Comparison of ENCODE assay signal across 14 mouse cellular contexts in genomic region chr11:20663580-20664198, GRCm38 (mm10).
A peak's percentile ranks its signal among the peaks of the same experiment; 100 is the strongest.
DNase-seq lines count a peak whose midpoint lies in the region; ATAC-seq and TF ChIP-seq lines count a peak whose summit lies in the region.
"Had no signal": no experiment of that assay in that cellular context is flagged by ENCODE, and none has a peak within 500 bp of the region (broad histone marks: within the 10 kb centered on the region; RNA-seq: fewer than 3 reads in every experiment).

No protein-coding gene starts in this region.

- no peaks in the 10 kb centered on the region for H3K36me3 ChIP-seq in neural tube, embryonic 13.5 days
- no peaks in the 10 kb centered on the region for H3K36me3 ChIP-seq in forebrain, embryonic 11.5 days (ENCODE audit: control insufficient read depth, insufficient read depth, low read length)
- H3K36me3 ChIP-seq in hindbrain, embryonic 13.5 days, result no peaks in the 10 kb centered on the region
- H3K36me3 ChIP-seq in midbrain, embryonic 15.5 days (replicated peaks), result no peaks in the 10 kb centered on the region
- H3K36me3 ChIP-seq in stomach, postnatal 0 days (ENCODE audit: control insufficient read depth, insufficient read depth, low read length), result no peaks in the 10 kb centered on the region
- H3K36me3 ChIP-seq in liver, embryonic 12.5 days, result no peaks in the 10 kb centered on the region
- H3K36me3 ChIP-seq: heart, embryonic 15.5 days had no signal

- 0 out of 2 replicates have a peak overlapping the region, but pooled peaks have one; percentile 31 for H3K9ac ChIP-seq in neural tube, embryonic 13.5 days
- H3K9ac ChIP-seq in forebrain, embryonic 11.5 days (ENCODE audit: low read length), result no peak overlapping the region
- H3K9ac ChIP-seq in hindbrain, embryonic 13.5 days, result no peak overlapping the region
- H3K9ac ChIP-seq in midbrain, embryonic 15.5 days, result no peak overlapping the region
- H3K9ac ChIP-seq in stomach, postnatal 0 days (ENCODE audit: low read length), result no peak overlapping the region
- H3K9ac ChIP-seq in liver, embryonic 12.5 days, result no peak overlapping the region
- H3K9ac ChIP-seq: heart, embryonic 15.5 days had no signal

- H3K4me3 ChIP-seq in neural tube, embryonic 13.5 days, result no peak overlapping the region
- no peak overlapping the region for H3K4me3 ChIP-seq in forebrain, embryonic 11.5 days (ENCODE audit: low read depth, low read length)
- H3K4me3 ChIP-seq in hindbrain, embryonic 13.5 days, result no peak overlapping the region
- H3K4me3 ChIP-seq in midbrain, embryonic 15.5 days, result no peak overlapping the region
- H3K4me3 ChIP-seq in stomach, postnatal 0 days (ENCODE audit: low read depth, low read length), result no peak overlapping the region
- no peak overlapping the region for H3K4me3 ChIP-seq in liver, embryonic 12.5 days
- H3K4me3 ChIP-seq: heart, embryonic 15.5 days had no signal

- no peak for ATAC-seq in neural tube, embryonic 13.5 days (ENCODE audit: low read depth)
- ATAC-seq in forebrain, embryonic 11.5 days (replicated peaks; ENCODE audit: low FRiP score), result peak; percentile 77
- no peak for ATAC-seq in hindbrain, embryonic 13.5 days (ENCODE audit: low FRiP score)
- ATAC-seq in midbrain, embryonic 15.5 days (replicated peaks), result peak; percentile 38
- ATAC-seq in stomach, postnatal 0 days (ENCODE audit: low FRiP score, low TSS enrichment), result no peak
- no peak for ATAC-seq in liver, embryonic 12.5 days
- ATAC-seq: lung, postnatal 0 days had no signal

- peaks cover 16% of the 10 kb centered on the region for H3K4me1 ChIP-seq in neural tube, embryonic 13.5 days (replicated peaks)
- H3K4me1 ChIP-seq in forebrain, embryonic 11.5 days (replicated peaks; ENCODE audit: control insufficient read depth, insufficient read depth, low read length), result peaks cover 11% of the 10 kb centered on the region; the same call in 1 of the 2 replicates
- H3K4me1 ChIP-seq in hindbrain, embryonic 13.5 days (replicated peaks), result peaks cover 19% of the 10 kb centered on the region
- peaks cover 10% of the 10 kb centered on the region; the same call in 1 of the 2 replicates for H3K4me1 ChIP-seq in midbrain, embryonic 15.5 days
- H3K4me1 ChIP-seq in stomach, postnatal 0 days (replicated peaks; ENCODE audit: control insufficient read depth, insufficient read depth), result no peaks in the 10 kb centered on the region
- peaks cover 18% of the 10 kb centered on the region for H3K4me1 ChIP-seq in liver, embryonic 12.5 days

- no peaks in the 10 kb centered on the region for H3K27me3 ChIP-seq in neural tube, embryonic 13.5 days
- no peaks in the 10 kb centered on the region for H3K27me3 ChIP-seq in forebrain, embryonic 11.5 days (ENCODE audit: control insufficient read depth, insufficient read depth, low read length)
- H3K27me3 ChIP-seq in hindbrain, embryonic 13.5 days, result 0 out of 2 replicates have a peak, but pooled peaks cover 3% of the 10 kb centered on the region
- H3K27me3 ChIP-seq in midbrain, embryonic 15.5 days (replicated peaks), result no peaks in the 10 kb centered on the region
- H3K27me3 ChIP-seq in stomach, postnatal 0 days (ENCODE audit: control insufficient read depth, insufficient read depth, low read length), result no peaks in the 10 kb centered on the region
- H3K27me3 ChIP-seq in liver, embryonic 12.5 days (replicated peaks), result no peaks in the 10 kb centered on the region
- H3K27me3 ChIP-seq: heart, embryonic 15.5 days had no signal

- peak overlapping the region; percentile 49; the same call in 1 of the 2 replicates for H3K27ac ChIP-seq in neural tube, embryonic 13.5 days (replicated peaks)
- H3K27ac ChIP-seq in forebrain, embryonic 11.5 days (ENCODE audit: low read depth, low read length), result peak overlapping the region; percentile 8
- 0 out of 2 replicates have a peak overlapping the region, but pooled peaks have one; percentile 19 for H3K27ac ChIP-seq in hindbrain, embryonic 13.5 days
- H3K27ac ChIP-seq in midbrain, embryonic 15.5 days, result peak overlapping the region; percentile 50; the same call in 1 of the 2 replicates
- no peak overlapping the region for H3K27ac ChIP-seq in stomach, postnatal 0 days (replicated peaks)
- H3K27ac ChIP-seq in liver, embryonic 12.5 days, result no peak overlapping the region
- H3K27ac ChIP-seq: heart, embryonic 15.5 days had no signal

- TF ChIP-seq EP300 in stomach, postnatal 0 days (optimal IDR thresholded peaks at IDR 0.05), result no peak

- no peak overlapping the region for H3K4me2 ChIP-seq in neural tube, embryonic 13.5 days
- no peak overlapping the region for H3K4me2 ChIP-seq in forebrain, embryonic 11.5 days (ENCODE audit: low read depth, low read length, severe bottlenecking)
- H3K4me2 ChIP-seq in hindbrain, embryonic 13.5 days, result no peak overlapping the region
- H3K4me2 ChIP-seq in midbrain, embryonic 15.5 days, result no peak overlapping the region
- H3K4me2 ChIP-seq in stomach, postnatal 0 days (replicated peaks; ENCODE audit: low read depth), result no peak overlapping the region
- no peak overlapping the region for H3K4me2 ChIP-seq in liver, embryonic 12.5 days
- H3K4me2 ChIP-seq: heart, embryonic 15.5 days; liver, embryonic 11.5 days had no signal

- no peak for TF ChIP-seq CTCF in stomach, postnatal 0 days (IDR thresholded peaks at IDR 0.05; ENCODE audit: low read depth)

- no peaks in the 10 kb centered on the region for H3K9me3 ChIP-seq in neural tube, embryonic 13.5 days
- H3K9me3 ChIP-seq in forebrain, embryonic 11.5 days (ENCODE audit: control insufficient read depth, low read length), result no peaks in the 10 kb centered on the region
- 0 out of 2 replicates have a peak, but pooled peaks cover 3% of the 10 kb centered on the region for H3K9me3 ChIP-seq in hindbrain, embryonic 13.5 days
- no peaks in the 10 kb centered on the region for H3K9me3 ChIP-seq in midbrain, embryonic 15.5 days
- H3K9me3 ChIP-seq in stomach, postnatal 0 days (ENCODE audit: control insufficient read depth, low read length), result no peaks in the 10 kb centered on the region
- H3K9me3 ChIP-seq in liver, embryonic 12.5 days (replicated peaks), result no peaks in the 10 kb centered on the region
- H3K9me3 ChIP-seq: heart, embryonic 15.5 days had no signal

- 27% methylated on average over 5 of the region's 5 CpGs for WGBS in neural tube, embryonic 13.5 days
- WGBS in forebrain, embryonic 11.5 days, result 5% methylated on average over 5 of the region's 5 CpGs
- WGBS in hindbrain, embryonic 13.5 days, result 28% methylated on average over 5 of the region's 5 CpGs
- 7% methylated on average over 5 of the region's 5 CpGs for WGBS in midbrain, embryonic 15.5 days
- 43% methylated on average over 5 of the region's 5 CpGs for WGBS in stomach, postnatal 0 days
- 68% methylated on average over 4 of the region's 5 CpGs for WGBS in liver, embryonic 12.5 days (ENCODE audit: insufficient replicate concordance)

- DNase-seq in neural tube, embryonic 10.5 days (ENCODE audit: extremely low spot score, low spot score), result no peak
- peak; percentile 65 for DNase-seq in forebrain, embryonic 11.5 days (ENCODE audit: low spot score)
- no peak for DNase-seq in stomach, postnatal 0 days (ENCODE audit: low spot score)
- no peak for DNase-seq in thymus, postnatal 10 days (ENCODE audit: low spot score in 2 of 2)
- DNase-seq: adrenal gland, postnatal 36 days; kidney, postnatal 14 days; layer of hippocampus, adult 9-11 months had no signal

Comparison
In these comparisons a context has a peak if more than half of its experiments do, and no peak if none do; other contexts are left out.
1. ATAC-seq: peak in forebrain, embryonic 11.5 days (single experiment) and midbrain, embryonic 15.5 days (single experiment); none in neural tube, embryonic 13.5 days (single experiment), hindbrain, embryonic 13.5 days (single experiment), stomach, postnatal 0 days (single experiment) and liver, embryonic 12.5 days (single experiment).
2. H3K27ac ChIP-seq: peak in neural tube, embryonic 13.5 days (single experiment), forebrain, embryonic 11.5 days (single experiment), hindbrain, embryonic 13.5 days (single experiment) and midbrain, embryonic 15.5 days (single experiment); none in stomach, postnatal 0 days (single experiment) and liver, embryonic 12.5 days (single experiment).